Mouse (Mus musculus) hindbrain, postnatal 0 days (tissue): Measurements from ENCODE around the gene Rgl2. TPM values are rescaled to one million over a fixed set of nuclear protein-coding genes. Genes with fewer than 3 reads are reported as not detected.
A peak's percentile ranks its signal among the peaks of the same experiment; 100 is the strongest.

ENCODE experiments used
- ATAC-seq: fragments of 200-750 bp; cut with Nextera tagmentation; 2 replicates; pipeline ENCODE4 v1.8.0; 2017; ENCODE audit warnings: mild to moderate bottlenecking, moderate TSS enrichment, moderate library complexity
- DNase-seq: peaks from one replicate; pipeline ENCODE4 v3.0.0-alpha.2; 2015; ENCODE audit warnings: low spot score
- H3K27ac ChIP-seq: fragments of 300-500 bp; sonication (generic); 2 replicates; pipeline ENCODE4 v1.5.1; 2014; ENCODE audit warnings: mild to moderate bottlenecking
- H3K27me3 ChIP-seq: fragments of 300-500 bp; sonication (generic); 2 replicates; pipeline ENCODE4 v1.6.1; 2014; ENCODE audit warnings: low read length, mixed read lengths; ENCODE audit not compliant: insufficient read depth
- H3K36me3 ChIP-seq: fragments of 300-500 bp; sonication (generic); 2 replicates; pipeline ENCODE4 v1.6.1; 2014; ENCODE audit warnings: low read length, mixed read lengths; ENCODE audit not compliant: insufficient read depth
- H3K4me1 ChIP-seq: fragments of 300-500 bp; sonication (generic); 2 replicates; pipeline ENCODE4 v1.6.1; 2014; ENCODE audit warnings: antibody characterized with exemption, low read length, mixed read lengths; ENCODE audit not compliant: insufficient read depth
- H3K4me2 ChIP-seq: fragments of 300-500 bp; sonication (generic); 2 replicates; pipeline ENCODE4 v1.6.1; 2014; ENCODE audit warnings: low read depth, mild to moderate bottlenecking, low read length, moderate library complexity, mixed read lengths
- H3K4me3 ChIP-seq: fragments of 300-500 bp; sonication (generic); 2 replicates; pipeline ENCODE4 v1.5.1; 2014; ENCODE audit warnings: low read length
- H3K9ac ChIP-seq: fragments of 300-500 bp; sonication (generic); replicated peaks from 2 replicates; pipeline ENCODE4 v1.6.1; 2014; ENCODE audit warnings: mild to moderate bottlenecking, low read length, moderate library complexity, mixed read lengths
- H3K9me3 ChIP-seq: fragments of 300-500 bp; sonication (generic); 2 replicates; pipeline ENCODE4 v1.6.1; 2016; ENCODE audit warnings: low read length, mixed read lengths
- CTCF ChIP-seq: IDR thresholded peaks from 2 replicates; pipeline ENCODE4 v1.5.1; 2016; ENCODE audit warnings: antibody characterized with exemption, control low read depth, low read depth
- WGBS: fragments of 180-500 bp; shearing (Covaris S2); extraction: QIAGEN DNeasy Blood & Tissue Kit; methylation state at CpG from one replicate; pipeline ENCODE4 v1.1.7; 2014; 5-methylcytosine and 5-hydroxymethylcytosine counted together
- polyA plus RNA-seq: library from polyadenylated mRNA; unstranded; fragments of >200 nt; fragmentation: Nextera tagmentation; extraction: Ambion mirVana; gene quantifications from 2 replicates; pipeline ENCODE4 v1.2.1, GENCODE M21; 2015
- total RNA-seq: library from RNA; depleted of rRNA; stranded (reverse); fragments of >200 nt; gene quantifications from 2 replicates; pipeline ENCODE4 v1.2.3, GENCODE M21; 2014

Rgl2 gene
- total and polyA plus RNA-seq, 2 experiments from 2014 or later, result 36.1 to 116 TPM

DNA sequence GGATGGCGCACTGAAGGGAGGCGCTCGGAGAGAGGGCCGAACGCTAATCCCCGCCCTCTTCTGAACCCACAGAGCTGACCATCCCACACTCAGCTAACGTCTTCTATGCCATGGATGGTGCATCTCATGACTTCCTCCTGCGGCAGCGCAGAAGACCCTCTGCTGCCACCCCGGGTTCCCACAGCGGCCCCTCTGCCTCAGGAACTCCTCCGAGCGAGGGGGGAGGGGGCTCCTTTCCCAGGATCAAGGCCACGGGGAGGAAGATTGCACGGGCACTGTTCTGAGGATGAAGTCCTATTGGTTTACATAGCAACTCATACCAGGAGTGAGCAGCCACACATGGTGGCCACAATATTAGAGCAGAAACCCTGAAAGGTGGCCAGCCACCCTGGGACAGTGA lies 7.7 kb downstream of the Rgl2 start:
- no peaks in the 10 kb centered on the region for H3K9me3 ChIP-seq
- no peak for ATAC-seq
- H3K36me3 ChIP-seq, result peaks cover 14% of the 10 kb centered on the region
- peaks cover 15% of the 10 kb centered on the region for H3K4me1 ChIP-seq
- no peak for TF ChIP-seq CTCF
- WGBS, result 87% methylated on average over 15 of the region's 15 CpGs
- H3K4me2 ChIP-seq, result no peak overlapping the region
- H3K27me3 ChIP-seq, result no peaks in the 10 kb centered on the region
- H3K9ac ChIP-seq, result no peak overlapping the region
- H3K4me3 ChIP-seq, result no peak overlapping the region
- no peak for DNase-seq
- H3K27ac ChIP-seq, result no peak overlapping the region

GRCm38 (mm10) chr17:33938783-33939182 lies 9.4 kb downstream of the Rgl2 start:
- Histone ChIP-seq H3K9me3 (no peaks in the 10 kb centered on the region), H3K27me3 (no peaks in the 10 kb centered on the region), H3K9ac (no peak overlapping the region), H3K4me1 (peaks cover 15% of the 10 kb centered on the region), H3K36me3 (peaks cover 9% of the 10 kb centered on the region; the same call in 1 of the 2 replicates), H3K4me2 (no peak overlapping the region), H3K4me3 (no peak overlapping the region), H3K27ac (no peak overlapping the region)
- no peak for TF ChIP-seq CTCF
- 81% methylated on average over 11 of the region's 11 CpGs for WGBS
- ATAC-seq (no peak), DNase-seq (no peak)

DNA sequence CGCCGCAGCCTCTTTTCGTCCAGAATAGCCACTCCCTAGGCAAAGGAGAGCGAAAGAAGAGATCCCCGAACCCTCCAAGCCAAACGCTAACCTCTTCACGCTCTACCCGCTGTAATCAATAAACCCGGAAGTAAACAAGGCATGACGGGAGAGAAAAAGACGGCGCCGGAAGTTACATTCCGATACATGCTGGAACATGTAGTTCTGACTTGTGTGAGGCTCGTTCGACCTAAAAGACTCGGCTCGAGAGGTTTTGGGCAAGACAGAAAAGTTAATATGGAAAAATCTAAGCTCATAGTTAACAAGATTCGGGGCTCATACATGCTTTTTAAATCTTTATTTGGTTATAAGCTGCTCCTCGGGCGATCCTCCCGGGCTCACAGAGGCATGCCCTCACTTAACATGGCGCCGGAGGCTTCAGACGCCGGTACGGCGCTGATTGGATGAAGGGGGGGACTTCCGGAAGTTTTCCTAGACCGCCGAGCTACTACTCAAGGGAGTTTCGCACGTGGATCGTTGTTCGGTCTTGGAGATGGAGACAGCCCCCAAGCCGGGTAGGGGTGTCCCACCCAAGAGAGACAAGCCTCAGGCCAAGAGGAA lies 11.0 kb downstream of the Rgl2 start, which contains the start of the genes Pfdn6 and Wdr46:
Gene Pfdn6 (minus strand): TSS at position 138 of the 600 bp plus-strand sequence.
Gene Wdr46 (plus strand): TSS at position 455 of the 600 bp plus-strand sequence.
- H3K27ac ChIP-seq, result peak within 1 kb of the TSS; percentile 45; the same call in 1 of the 2 replicates
- H3K27me3 ChIP-seq, result no peaks in the 10 kb centered on the region
- peak within 1 kb of the TSS; percentile 82 for H3K4me3 ChIP-seq
- H3K36me3 ChIP-seq, result peaks cover 18% of the 10 kb centered on the region
- DNase-seq (peak; percentile 94), ATAC-seq (peak; percentile 91)
- WGBS, result under 1% methylated on average over 36 of the region's 36 CpGs
- H3K9ac ChIP-seq, result peak within 1 kb of the TSS; percentile 77
- no peaks in the 10 kb centered on the region for H3K9me3 ChIP-seq
- peaks cover 15% of the 10 kb centered on the region for H3K4me1 ChIP-seq
- peak within 1 kb of the TSS; percentile 96 for H3K4me2 ChIP-seq
- TF ChIP-seq CTCF, result no peak

DNA sequence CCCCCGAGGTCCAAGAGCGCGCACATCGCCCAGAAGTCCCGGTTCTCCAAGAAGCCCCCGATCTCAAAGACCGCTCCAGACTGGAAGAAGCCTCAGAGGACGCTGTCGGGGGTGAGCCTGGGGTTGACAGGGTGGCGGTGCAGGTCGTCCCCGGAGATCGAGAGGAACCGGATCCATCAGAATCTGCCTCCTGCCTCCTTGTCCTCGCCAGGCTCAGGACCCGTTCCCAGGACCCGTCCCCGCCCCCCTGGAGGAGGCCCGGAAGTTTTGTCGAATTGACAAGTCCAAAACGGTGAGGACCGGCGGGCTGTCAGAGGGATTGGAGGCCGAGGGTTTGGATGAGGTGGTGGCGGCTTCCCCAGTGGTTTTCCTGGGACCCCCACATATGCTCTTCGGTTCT lies 11.6 kb downstream of the Rgl2 start:
- no peaks in the 10 kb centered on the region for H3K9me3 ChIP-seq
- peaks cover 18% of the 10 kb centered on the region for H3K36me3 ChIP-seq
- DNase-seq (no peak), ATAC-seq (no peak)
- peak overlapping the region; percentile 96 for H3K4me2 ChIP-seq
- H3K9ac ChIP-seq, result peak overlapping the region; percentile 77
- peak overlapping the region; percentile 82 for H3K4me3 ChIP-seq
- no peaks in the 10 kb centered on the region for H3K27me3 ChIP-seq
- TF ChIP-seq CTCF, result no peak
- H3K27ac ChIP-seq, result no peak overlapping the region
- WGBS, result 2% methylated on average over 26 of the region's 26 CpGs
- peaks cover 15% of the 10 kb centered on the region for H3K4me1 ChIP-seq

DNA sequence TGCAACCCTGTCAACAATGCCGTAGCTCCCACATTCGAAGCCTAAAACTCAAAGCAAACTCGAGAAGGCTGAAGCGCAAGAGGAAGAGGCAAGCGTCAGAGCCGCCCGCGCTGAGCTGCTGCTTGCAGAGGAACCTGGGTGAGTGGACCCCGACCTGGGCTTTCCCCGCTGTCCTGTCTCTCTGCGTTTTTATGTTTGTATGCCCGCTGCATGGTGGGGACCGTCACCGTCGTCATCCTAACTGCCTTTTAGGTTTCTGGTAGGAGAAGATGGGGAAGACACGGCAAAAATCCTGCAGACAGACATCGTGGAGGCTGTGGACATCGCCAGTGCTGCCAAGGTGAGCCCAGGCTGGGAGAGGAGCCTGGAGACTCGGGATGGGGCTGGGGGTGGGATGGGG lies 12.0 kb downstream of the Rgl2 start:
- peaks cover 18% of the 10 kb centered on the region for H3K36me3 ChIP-seq
- peak overlapping the region; percentile 96 for H3K4me2 ChIP-seq
- WGBS, result 65% methylated on average over 19 of the region's 19 CpGs
- peaks cover 15% of the 10 kb centered on the region for H3K4me1 ChIP-seq
- TF ChIP-seq CTCF, result no peak
- no peaks in the 10 kb centered on the region for H3K9me3 ChIP-seq
- no peak for ATAC-seq
- peak overlapping the region; percentile 77 for H3K9ac ChIP-seq
- no peak for DNase-seq
- H3K27me3 ChIP-seq, result no peaks in the 10 kb centered on the region
- H3K27ac ChIP-seq, result no peak overlapping the region
- peak overlapping the region; percentile 82 for H3K4me3 ChIP-seq

DNA sequence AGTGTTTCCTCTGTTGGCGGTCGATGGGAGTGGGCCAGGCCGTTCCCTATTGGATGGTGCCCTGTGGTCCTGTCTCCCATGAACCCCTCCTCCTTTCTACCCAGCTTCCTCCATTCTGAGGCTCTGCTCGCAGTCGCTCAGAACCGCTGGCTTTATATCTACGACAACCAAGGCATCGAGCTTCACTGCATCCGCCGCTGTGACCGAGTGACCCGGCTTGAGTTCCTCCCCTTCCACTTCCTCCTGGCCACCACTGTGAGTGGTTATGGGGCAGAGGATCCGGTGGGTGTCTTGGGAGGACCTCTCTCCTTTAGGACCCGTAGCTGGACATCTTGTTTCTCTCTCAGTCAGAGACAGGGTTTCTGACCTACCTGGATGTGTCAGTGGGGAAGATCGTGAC lies 14.1 kb downstream of the Rgl2 start:
- peaks cover 14% of the 10 kb centered on the region for H3K36me3 ChIP-seq
- H3K9me3 ChIP-seq, result no peaks in the 10 kb centered on the region
- H3K9ac ChIP-seq, result no peak overlapping the region
- H3K4me1 ChIP-seq, result peaks cover 15% of the 10 kb centered on the region
- ATAC-seq (no peak), DNase-seq (no peak)
- no peak for TF ChIP-seq CTCF
- no peak overlapping the region for H3K4me2 ChIP-seq
- 95% methylated on average over 15 of the region's 15 CpGs for WGBS
- no peak overlapping the region for H3K4me3 ChIP-seq
- no peaks in the 10 kb centered on the region for H3K27me3 ChIP-seq
- no peak overlapping the region for H3K27ac ChIP-seq

DNA sequence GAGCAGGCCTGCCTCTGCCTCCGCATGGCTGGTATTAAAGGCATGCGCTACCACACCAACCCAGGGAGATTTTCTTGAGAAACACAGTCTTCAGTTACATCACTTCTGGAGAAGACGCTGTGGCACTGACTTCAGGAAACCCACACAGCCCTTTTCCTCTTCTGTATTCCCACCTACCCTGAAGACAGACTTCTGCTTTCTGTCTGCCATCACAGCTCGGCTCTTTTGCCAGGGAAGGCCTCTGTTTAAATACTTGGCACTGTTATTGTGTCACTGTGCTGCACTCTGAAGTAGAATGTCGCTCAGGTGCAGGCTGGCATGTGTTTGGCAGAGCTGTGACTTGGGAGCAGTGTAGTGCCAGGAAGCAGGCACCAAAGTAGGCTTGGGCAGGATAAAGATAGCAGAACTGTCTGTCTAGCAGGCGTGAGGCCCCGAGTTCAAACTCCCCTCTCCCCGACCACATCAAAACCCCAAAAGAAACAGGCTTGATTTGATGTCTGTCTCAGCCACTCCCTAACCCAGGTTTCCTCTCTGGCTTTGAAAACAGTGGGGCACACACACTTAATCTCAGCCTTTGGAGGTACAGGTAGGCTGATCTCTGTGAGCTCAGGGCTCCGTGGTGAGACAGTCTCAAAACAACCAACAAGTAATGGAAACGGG lies 18.2 kb downstream of the Rgl2 start:
- Histone ChIP-seq H3K4me1 (peaks cover 9% of the 10 kb centered on the region; the same call in 1 of the 2 replicates), H3K27ac (no peak overlapping the region), H3K9me3 (no peaks in the 10 kb centered on the region), H3K4me2 (no peak overlapping the region), H3K36me3 (peaks cover 14% of the 10 kb centered on the region), H3K4me3 (no peak overlapping the region), H3K27me3 (no peaks in the 10 kb centered on the region), H3K9ac (no peak overlapping the region)
- WGBS, result 90% methylated on average over 10 of the region's 10 CpGs
- TF ChIP-seq CTCF, result no peak
- ATAC-seq, result no peak
- DNase-seq, result no peak
